Mouse (Mus musculus): ENCODE results near the gene Sez6l. TPM values are rescaled to one million over a fixed set of nuclear protein-coding genes. Genes with fewer than 3 reads are reported as not detected.

Gene Sez6l
- polyA plus RNA-seq, 1 experiment from 2014 or later, result 0.01 TPM

DNA sequence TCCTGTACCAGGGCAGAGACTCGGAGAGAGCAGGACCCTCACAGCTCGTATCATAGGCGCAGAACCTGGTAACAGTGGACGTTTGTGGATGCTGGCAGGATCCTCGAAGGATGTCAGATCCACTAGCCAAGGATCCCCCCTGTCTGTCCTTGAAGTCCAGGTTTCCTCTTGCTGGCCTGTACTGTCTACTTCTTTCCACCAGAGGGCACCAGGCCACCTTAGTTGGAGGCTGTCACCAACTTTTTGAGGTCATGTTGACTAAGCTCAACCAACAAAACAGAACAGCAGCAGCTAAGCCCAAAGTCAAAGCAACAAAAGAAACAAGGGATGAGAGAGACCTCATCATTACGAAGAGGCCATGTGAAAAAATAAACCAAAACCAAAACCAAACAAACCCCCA is 106.8 kb downstream of the Sez6l start:
- no peak for ATAC-seq
- H3K27me3 ChIP-seq, result peaks cover 21% of the 10 kb centered on the region
- no peak for DNase-seq (ENCODE audit: low read depth, low spot score)
- CTCF ChIA-PET, result no interaction called here
- POLR2A ChIA-PET, result no interaction called here
- no peak for TF ChIP-seq CTCF (IDR thresholded peaks at IDR 0.05)
- in situ Hi-C loops (cut with MboI; ENCODE audit: low pct_unique_long_range_greater_than_20kb), result no loop called here

DNA sequence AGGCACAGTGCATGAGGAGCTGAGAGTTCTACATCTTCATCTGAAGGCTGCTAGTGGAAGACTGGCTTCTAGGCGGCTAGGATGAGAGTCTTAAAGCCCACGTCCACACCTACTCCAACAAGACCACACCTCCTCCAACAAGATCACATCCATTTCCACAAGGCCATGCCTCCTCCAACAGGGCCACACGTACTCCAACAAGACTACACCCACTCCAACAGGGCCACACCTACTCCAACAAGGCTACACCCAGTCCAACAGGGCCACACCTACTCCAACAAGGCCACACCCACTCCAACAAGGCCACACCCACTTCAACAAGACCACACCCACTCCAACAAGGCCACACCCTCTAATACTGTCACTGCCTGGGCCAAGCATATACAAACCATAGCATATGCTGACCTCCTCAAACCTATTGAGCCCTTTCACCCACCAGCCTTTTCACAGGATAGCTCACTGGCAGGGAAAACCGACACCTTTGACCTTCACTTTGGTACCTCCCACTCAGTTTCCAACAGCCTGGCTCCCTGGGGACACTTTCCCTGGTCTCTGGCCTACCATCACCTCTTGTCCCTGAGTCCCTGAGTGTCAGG is 107.9 kb downstream of the Sez6l start:
- in situ Hi-C loops (cut with MboI; ENCODE audit: low pct_unique_long_range_greater_than_20kb), result no loop called here
- no peak for TF ChIP-seq CTCF (IDR thresholded peaks at IDR 0.05)
- CTCF ChIA-PET, result interaction anchor here (1.3 kb wide), 1 partner anchor 15 kb away, joined by 5 read pairs; no protein-coding TSS in a partner anchor
- DNase-seq (ENCODE audit: low read depth, low spot score), result no peak
- no peak for ATAC-seq
- POLR2A ChIA-PET, result no interaction called here
- peaks cover 23% of the 10 kb centered on the region for H3K27me3 ChIP-seq

DNA sequence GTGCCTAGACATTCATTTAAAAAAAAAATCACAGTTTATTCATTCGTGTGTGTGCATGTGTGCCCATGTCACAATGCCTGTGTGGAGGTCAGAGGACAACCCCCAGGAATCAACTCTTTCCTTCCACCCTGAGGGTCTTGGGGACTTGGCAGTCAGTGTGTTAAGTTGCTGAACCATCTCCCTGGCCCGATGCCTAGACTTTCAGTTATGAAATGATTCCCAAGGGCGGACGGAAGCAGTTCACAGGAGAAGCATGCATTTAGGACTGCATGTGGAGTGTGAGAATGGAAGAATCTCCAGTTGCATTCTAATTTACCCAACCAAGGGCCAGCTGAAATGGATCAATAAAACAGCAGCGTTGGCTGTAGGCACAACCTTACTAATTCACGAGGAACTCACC is 110.7 kb downstream of the Sez6l start:
- CTCF ChIA-PET, result no interaction called here
- in situ Hi-C loops (cut with MboI; ENCODE audit: low pct_unique_long_range_greater_than_20kb), result no loop called here
- H3K27me3 ChIP-seq, result peaks cover 36% of the 10 kb centered on the region
- ATAC-seq (no peak), DNase-seq (ENCODE audit: low read depth, low spot score) (no peak)
- TF ChIP-seq CTCF (IDR thresholded peaks at IDR 0.05), result no peak
- POLR2A ChIA-PET, result no interaction called here

DNA sequence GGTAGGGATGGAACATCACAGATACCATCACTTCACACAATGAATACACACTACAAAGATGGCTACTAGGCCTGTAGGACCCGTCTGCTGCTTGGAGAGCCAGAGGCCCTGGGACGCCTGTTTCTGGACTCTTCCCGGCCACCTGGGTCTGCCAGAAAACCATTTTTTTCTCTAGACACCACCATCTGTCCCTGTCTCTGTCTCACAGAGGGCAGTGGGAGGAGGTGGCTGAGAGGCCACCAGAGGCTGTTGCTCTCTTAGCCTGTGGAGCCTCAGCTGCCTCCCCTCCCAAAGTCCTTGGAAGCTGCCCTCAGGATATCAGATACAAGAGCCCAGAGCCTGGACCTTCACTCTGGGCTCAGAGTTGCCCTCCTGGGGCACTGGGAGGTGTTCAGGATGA is 117.1 kb downstream of the Sez6l start:
- CTCF ChIA-PET, result no interaction called here

DNA sequence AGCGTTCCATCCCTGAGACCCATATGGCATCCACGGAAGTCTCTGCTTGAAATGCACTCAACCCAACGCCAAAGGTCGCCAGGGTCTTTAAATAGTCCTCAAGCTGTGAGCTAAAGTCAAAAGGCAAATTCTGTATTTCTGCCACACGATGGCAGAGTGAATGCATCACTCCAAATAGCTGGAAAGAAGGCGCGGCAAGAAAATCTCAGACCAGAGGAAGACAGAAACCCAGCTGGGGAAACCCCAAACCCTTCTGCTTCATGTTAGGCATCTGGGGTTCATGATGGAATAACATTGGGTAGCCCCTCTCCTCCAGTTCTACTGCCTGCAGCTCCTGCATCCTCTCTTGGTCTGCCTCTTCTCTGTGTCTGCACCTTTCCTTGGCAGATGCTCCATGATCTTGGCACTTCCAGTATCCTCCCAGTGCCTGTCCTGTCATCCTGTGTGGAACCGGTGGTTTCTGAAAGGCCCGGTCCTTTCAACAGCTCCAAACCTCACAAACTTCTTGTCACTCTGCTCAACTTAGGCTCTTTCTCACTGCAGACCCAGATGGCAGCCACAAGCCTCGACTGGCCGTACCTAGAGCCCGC is 121.9 kb downstream of the Sez6l start:
- TF ChIP-seq CTCF (IDR thresholded peaks at IDR 0.05), result no peak
- POLR2A ChIA-PET, result no interaction called here
- peaks cover 20% of the 10 kb centered on the region for H3K27me3 ChIP-seq
- DNase-seq (ENCODE audit: low read depth, low spot score), result no peak
- in situ Hi-C loops (cut with MboI; ENCODE audit: low pct_unique_long_range_greater_than_20kb), result no loop called here
- no peak for ATAC-seq
- CTCF ChIA-PET, result no interaction called here

More for the DNA sequence above, 117.1 kb downstream of the Sez6l start:
- in situ Hi-C loops (cut with MboI; ENCODE audit: low pct_unique_long_range_greater_than_20kb), result no loop called here
- TF ChIP-seq CTCF (IDR thresholded peaks at IDR 0.05), result no peak
- H3K27me3 ChIP-seq, result peaks cover 50% of the 10 kb centered on the region
- POLR2A ChIA-PET, result no interaction called here
- DNase-seq (ENCODE audit: low read depth, low spot score) (no peak), ATAC-seq (no peak)

DNA sequence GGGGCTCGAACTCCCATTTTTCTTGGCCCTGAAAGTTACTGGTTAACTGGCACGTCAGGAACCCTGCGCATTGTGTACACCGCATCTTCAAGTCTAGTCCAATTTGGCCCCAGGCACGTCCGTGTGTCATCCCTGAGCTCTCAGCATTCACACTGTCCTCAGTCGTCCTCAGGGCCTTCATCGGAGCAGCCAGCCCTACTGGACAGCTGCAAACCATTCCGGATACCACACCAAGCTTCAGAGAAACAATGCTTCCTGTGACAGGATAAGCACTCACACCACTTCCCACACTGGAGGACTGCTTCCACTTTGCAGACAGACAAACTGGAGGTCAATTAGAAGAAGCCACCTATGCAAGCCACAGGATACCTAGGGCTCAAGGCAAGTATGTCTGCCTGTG is 123.9 kb downstream of the Sez6l start:
- H3K27me3 ChIP-seq, result peaks cover 10% of the 10 kb centered on the region
- CTCF ChIA-PET, result no interaction called here
- TF ChIP-seq CTCF (IDR thresholded peaks at IDR 0.05), result no peak
- POLR2A ChIA-PET, result no interaction called here
- ATAC-seq (no peak), DNase-seq (ENCODE audit: low read depth, low spot score) (no peak)
- in situ Hi-C loops (cut with MboI; ENCODE audit: low pct_unique_long_range_greater_than_20kb), result no loop called here

DNA sequence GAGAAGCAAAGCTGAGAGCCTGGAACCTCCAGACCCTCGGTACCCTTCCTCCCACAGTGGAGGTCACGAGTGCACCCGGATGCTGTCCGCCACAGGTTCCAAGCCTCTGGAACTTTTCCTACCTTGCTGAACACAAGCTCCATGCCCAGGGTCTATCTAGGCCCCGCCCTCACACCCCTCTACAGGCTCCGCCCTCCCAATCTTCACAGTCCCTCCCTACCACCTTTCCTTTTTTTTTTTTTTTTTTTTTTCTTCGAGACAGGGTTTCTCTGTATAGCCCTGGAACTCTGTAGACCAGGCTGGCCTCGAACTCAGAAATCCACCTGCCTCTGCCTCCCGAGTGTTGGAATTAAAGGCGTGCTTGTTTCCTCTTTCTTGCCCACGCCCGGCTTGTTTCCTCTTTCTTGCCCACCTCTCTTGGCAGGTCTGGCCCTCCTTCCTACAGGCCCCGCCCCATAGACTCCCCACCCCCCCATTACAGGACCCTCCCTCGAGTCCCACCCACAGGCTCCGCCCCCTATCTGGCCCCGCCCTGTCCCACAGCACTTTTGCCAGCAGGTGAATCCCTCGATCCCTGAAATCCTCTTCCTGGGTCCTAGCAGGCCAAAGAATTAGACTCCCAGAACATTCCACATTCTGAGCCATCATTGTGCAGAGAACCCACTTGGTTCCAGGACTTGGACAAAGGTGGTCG is 128.1 kb downstream of the Sez6l start, which contains the start of gene Gm6588:
Gene Gm6588 (plus strand): TSS at position 680 of the 694 bp plus-strand sequence.
- no peak for ATAC-seq
- ChIA-PET POLR2A (no interaction called here), CTCF (no interaction called here)
- no peak for DNase-seq (ENCODE audit: low read depth, low spot score)
- no peak for TF ChIP-seq CTCF (IDR thresholded peaks at IDR 0.05)
- in situ Hi-C loops (cut with MboI; ENCODE audit: low pct_unique_long_range_greater_than_20kb), result loop anchor here (25.0 kb wide), 1 partner anchor 788 kb away; the partner anchor contains the start of gene Tmem211
- no peaks in the 10 kb centered on the region for H3K27me3 ChIP-seq

DNA sequence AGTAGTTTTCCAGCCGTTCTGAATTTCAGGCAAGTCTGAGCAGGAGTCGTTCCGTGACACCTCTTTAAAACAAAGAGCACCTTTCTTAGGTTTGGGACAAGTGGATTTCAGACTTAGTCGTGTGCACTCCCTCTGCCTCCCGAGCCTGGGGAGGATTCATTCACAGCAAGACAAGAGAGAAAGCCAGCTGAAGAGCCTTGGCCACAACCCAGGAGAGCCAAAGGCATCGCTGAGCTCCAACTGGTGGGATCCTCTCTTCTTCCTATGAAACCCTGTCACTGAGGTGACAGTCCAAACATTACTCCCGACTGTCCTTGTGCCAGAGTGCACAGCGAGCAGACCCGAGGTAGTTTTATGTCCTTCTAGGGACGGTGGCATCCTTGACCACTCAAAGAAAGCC is 138.4 kb downstream of the Sez6l start:
- CTCF ChIA-PET, result no interaction called here
- in situ Hi-C loops (cut with MboI; ENCODE audit: low pct_unique_long_range_greater_than_20kb), result loop anchor here (25.0 kb wide), 1 partner anchor 799 kb away; the partner anchor contains the start of gene Tmem211
- DNase-seq (ENCODE audit: low read depth, low spot score), result no peak
- TF ChIP-seq CTCF (IDR thresholded peaks at IDR 0.05), result no peak
- ATAC-seq, result no peak
- peaks cover 42% of the 10 kb centered on the region for H3K27me3 ChIP-seq
- POLR2A ChIA-PET, result no interaction called here

DNA sequence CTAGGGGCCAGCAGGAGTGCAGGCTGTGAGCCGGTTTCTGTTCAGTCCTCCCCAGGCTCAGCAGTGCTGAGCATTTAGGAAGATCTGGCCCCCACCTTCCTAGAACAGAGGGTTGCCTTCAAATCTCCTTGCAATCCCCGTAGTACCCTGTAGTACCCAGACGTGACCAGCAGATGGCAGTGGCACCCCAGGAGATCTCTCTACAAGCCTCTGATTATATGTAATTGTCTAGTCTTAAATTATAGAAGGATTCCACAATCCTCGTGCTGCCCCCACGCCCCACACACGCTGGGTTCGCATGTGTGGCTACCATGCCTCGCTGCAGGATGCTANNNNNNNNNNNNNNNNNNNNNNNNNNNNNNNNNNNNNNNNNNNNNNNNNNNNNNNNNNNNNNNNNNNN is 144.0 kb downstream of the Sez6l start:
- ATAC-seq (peak; percentile 46), DNase-seq (ENCODE audit: low read depth, low spot score) (no peak)
- ChIA-PET CTCF (interaction anchor here (1.9 to 2.1 kb wide), 2 partner anchors 9 to 192 kb away, joined by 5 to 6 read pairs; no protein-coding TSS in a partner anchor), POLR2A (no interaction called here)
- peak; percentile 93 for TF ChIP-seq CTCF (IDR thresholded peaks at IDR 0.05)
- in situ Hi-C loops (cut with MboI; ENCODE audit: low pct_unique_long_range_greater_than_20kb), result loop anchor here (25.0 kb wide), 1 partner anchor 804 kb away; the partner anchor contains the start of gene Tmem211
- H3K27me3 ChIP-seq, result peaks cover 48% of the 10 kb centered on the region

DNA sequence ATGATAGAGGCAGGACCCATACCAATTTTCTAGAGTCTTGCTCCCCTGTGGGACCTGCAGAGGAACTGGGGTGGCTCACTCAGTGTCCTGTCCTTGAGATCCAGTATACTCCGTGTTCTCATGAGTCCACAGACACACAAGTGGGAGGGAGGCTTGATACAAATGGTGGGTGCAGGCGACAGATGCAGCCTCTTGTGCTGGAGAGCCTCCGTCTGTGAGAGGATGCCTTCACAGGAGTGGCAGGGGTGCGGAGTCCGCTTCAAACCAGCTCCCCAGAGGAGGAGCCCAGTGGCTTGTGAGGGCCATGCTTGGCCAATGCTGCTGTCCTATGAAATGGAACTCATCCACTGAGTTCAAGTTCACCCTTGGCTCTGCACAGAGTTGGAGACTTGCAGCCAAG is 145.0 kb downstream of the Sez6l start:
- ATAC-seq (no peak), DNase-seq (ENCODE audit: low read depth, low spot score) (no peak)
- peaks cover 46% of the 10 kb centered on the region for H3K27me3 ChIP-seq
- in situ Hi-C loops (cut with MboI; ENCODE audit: low pct_unique_long_range_greater_than_20kb), result loop anchor here (25.0 kb wide), 1 partner anchor 805 kb away; the partner anchor contains the start of gene Tmem211
- TF ChIP-seq CTCF (IDR thresholded peaks at IDR 0.05), result no peak
- CTCF ChIA-PET, result interaction anchor here (1.8 kb wide), 1 partner anchor 191 kb away, joined by 8 read pairs; no protein-coding TSS in a partner anchor
- POLR2A ChIA-PET, result no interaction called here

All from Patski (cell line).